Mouse (Mus musculus) C2C12 (cell line): Measurements from ENCODE around the gene Phox2b. TPM values are rescaled to one million over a fixed set of nuclear protein-coding genes. Genes with fewer than 3 reads are reported as not detected.

Experiments used
- H3K27me3 ChIP-seq: one replicate; pipeline ENCODE4 v1.6.1; 2011; ENCODE audit not compliant: control insufficient read depth, insufficient read depth, insufficient read length
- H3K36me3 ChIP-seq: one replicate; pipeline ENCODE4 v1.6.1; 2011; ENCODE audit not compliant: control insufficient read depth, insufficient read depth
- H3K4me3 ChIP-seq: one replicate; pipeline ENCODE4 v1.5.1; 2011; ENCODE audit warnings: mild to moderate bottlenecking, control low read depth; ENCODE audit not compliant: poor library complexity, insufficient read depth, severe bottlenecking
- H3K79me2 ChIP-seq: one replicate; pipeline ENCODE4 v1.6.1; 2011; ENCODE audit not compliant: control insufficient read depth, insufficient read depth
- H3K79me3 ChIP-seq: one replicate; pipeline ENCODE4 v1.6.1; 2011; ENCODE audit warnings: low read depth, control low read depth
- H3ac ChIP-seq: one replicate; pipeline ENCODE3; 2011; ENCODE audit warnings: low read depth; ENCODE audit not compliant: control insufficient read depth, insufficient read length
- CEBPB ChIP-seq: IDR thresholded peaks from one replicate; pipeline ENCODE4 v1.6.1; 2011; ENCODE audit warnings: low read depth, mild to moderate bottlenecking, control low read depth, moderate library complexity
- CTCF ChIP-seq: IDR thresholded peaks from one replicate; pipeline ENCODE4 v1.5.1; 2011; ENCODE audit not compliant: control insufficient read depth, insufficient read depth, insufficient read length
- FOSL1 ChIP-seq: IDR thresholded peaks from one replicate; pipeline ENCODE4 v1.8.0; 2011; ENCODE audit warnings: mild to moderate bottlenecking, low read length; ENCODE audit not compliant: poor library complexity, insufficient read depth, severe bottlenecking
- MAX ChIP-seq: IDR thresholded peaks from one replicate; pipeline ENCODE4 v1.6.1; 2011; ENCODE audit warnings: mild to moderate bottlenecking, control low read depth
- MYOD1 ChIP-seq: IDR thresholded peaks from one replicate; pipeline ENCODE4 v1.6.1; 2011; ENCODE audit warnings: low read depth; ENCODE audit not compliant: control insufficient read depth, insufficient read length
- MYOG ChIP-seq: IDR thresholded peaks from one replicate; pipeline ENCODE4 v1.6.1; 2011; ENCODE audit not compliant: control insufficient read depth, insufficient read length; ENCODE audit errors: extremely low read depth
- USF1 ChIP-seq: IDR thresholded peaks from one replicate; pipeline ENCODE4 v1.6.1; 2011; ENCODE audit warnings: low read depth, mild to moderate bottlenecking, control low read depth, moderate library complexity
- microRNA-seq: library from miRNA; unstranded; fragments of <30 nt; microRNA quantifications from one replicate; pipeline ENCODE4, GENCODE M21; 2019; ENCODE audit warnings: borderline microRNAs expressed
- polyA plus RNA-seq: library from polyadenylated mRNA; unstranded; fragments of >200 nt; fragmentation: generic; extraction: Trizol; gene quantifications from one replicate; pipeline ENCODE4 v1.2.1, GENCODE M21; 2012; ENCODE audit warnings: missing spikeins

Phox2b gene
- polyA plus RNA-seq, 1 experiment: not detected

- Histone ChIP-seq H3K79me2 (no peaks in the 10 kb centered on the region), H3K27me3 (no peaks in the 10 kb centered on the region), H3K4me3 (no peak overlapping the region), H3K79me3 (no peaks in the 10 kb centered on the region), H3K36me3 (no peaks in the 10 kb centered on the region), H3ac (no peak overlapping the region)
- no peak for TF ChIP-seq FOSL1
- no peak for TF ChIP-seq USF1
These were observed 35.5 kb downstream of the Phox2b start for GRCm38 (mm10) chr5:67063596-67063995.

- H3ac ChIP-seq: no peak overlapping the region
- H3K36me3 ChIP-seq: no peaks in the 10 kb centered on the region
- no peak overlapping the region for H3K4me3 ChIP-seq
- TF ChIP-seq MYOG (no peak), CEBPB (no peak), CTCF (no peak), FOSL1 (no peak), MAX (no peak), MYOD1 (no peak), USF1 (no peak)
- H3K79me3 ChIP-seq: no peaks in the 10 kb centered on the region
- H3K27me3 ChIP-seq: peaks cover 3% of the 10 kb centered on the region
- H3K79me2 ChIP-seq: no peaks in the 10 kb centered on the region
These were observed 38.6 kb downstream of the Phox2b start for GRCm38 (mm10) chr5:67060519-67060918.

GRCm38 (mm10) chr5:67057803-67058202 lies 41.3 kb downstream of the Phox2b start:
- no peak overlapping the region for H3ac ChIP-seq

GRCm38 (mm10) chr5:67048003-67048402 lies 51.1 kb downstream of the Phox2b start:
- Histone ChIP-seq H3K27me3 (peaks cover 10% of the 10 kb centered on the region), H3K79me2 (no peaks in the 10 kb centered on the region), H3K79me3 (no peaks in the 10 kb centered on the region), H3K36me3 (no peaks in the 10 kb centered on the region), H3ac (no peak overlapping the region), H3K4me3 (no peak overlapping the region)
- no peak for TF ChIP-seq MYOG
- TF ChIP-seq CEBPB: no peak
- TF ChIP-seq CTCF: peak; percentile 49

More at GRCm38 (mm10) chr5:67057803-67058202, 41.3 kb downstream of the Phox2b start:
- TF ChIP-seq MAX (no peak), FOSL1 (no peak), MYOG (no peak), MYOD1 (no peak), CEBPB (no peak), CTCF (no peak), USF1 (no peak)
- Histone ChIP-seq H3K79me2 (no peaks in the 10 kb centered on the region), H3K4me3 (no peak overlapping the region), H3K79me3 (no peaks in the 10 kb centered on the region), H3K27me3 (peaks cover 3% of the 10 kb centered on the region), H3K36me3 (no peaks in the 10 kb centered on the region)

Small RNA genes within 50 kb of the gene (microRNA-seq; reads per million reads assigned to microRNA genes)
- gene Gm23841: not detected

Other genes starting within 250 kb of the Phox2b start
- gene Tmem33, start 161.3 kb upstream of the Phox2b start, polyA plus RNA-seq: 56.7 TPM
- gene Slc30a9, start 207.7 kb upstream of the Phox2b start, polyA plus RNA-seq: 11.7 TPM